15 mouse cellular contexts compared by ENCODE assay signal in the genomic region with DNA sequence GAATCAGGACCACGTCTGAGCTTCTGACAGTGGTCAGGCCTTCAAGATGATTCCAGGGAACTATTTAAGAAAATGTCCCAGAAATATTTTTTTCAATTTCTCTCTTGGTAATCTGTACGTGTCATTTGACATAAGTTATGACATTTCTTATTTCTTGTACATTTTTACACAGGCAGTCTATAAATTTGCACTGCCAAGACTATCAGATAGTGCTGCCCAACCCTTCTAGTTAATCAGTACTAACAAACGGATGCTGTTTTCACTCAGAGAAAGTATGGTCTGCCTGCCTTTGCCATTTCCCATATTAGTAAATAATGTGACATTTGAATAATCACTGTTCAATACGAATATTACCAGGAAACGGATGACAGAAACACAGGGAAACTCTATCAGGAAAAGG. TPM values are rescaled to one million over a fixed set of nuclear protein-coding genes. Genes with fewer than 3 reads are reported as not detected.
DNase-seq lines count a peak whose midpoint lies in the region; ATAC-seq and TF ChIP-seq lines count a peak whose summit lies in the region.
"Had no signal": no experiment of that assay in that cellular context is flagged by ENCODE, and none has a peak within 500 bp of the region (broad histone marks: within the 10 kb centered on the region; RNA-seq: fewer than 3 reads in every experiment).

No protein-coding gene starts in this region.

- H3K27me3 ChIP-seq in heart, embryonic 12.5 days (replicated peaks), result no peaks in the 10 kb centered on the region
- H3K27me3 ChIP-seq in neural tube, embryonic 12.5 days (replicated peaks), result no peaks in the 10 kb centered on the region
- no peaks in the 10 kb centered on the region for H3K27me3 ChIP-seq in liver, embryonic 16.5 days (ENCODE audit: control insufficient read depth, insufficient read depth, low read depth, low read length)
- no peaks in the 10 kb centered on the region for H3K27me3 ChIP-seq in small intestine, adult 2 months (ENCODE audit: control insufficient read depth, insufficient read depth, low read length)
- H3K27me3 ChIP-seq: embryonic facial prominence, embryonic 15.5 days had no signal

- WGBS in heart, embryonic 12.5 days, result 51% methylated on average over 5 of the region's 5 CpGs
- 70% methylated on average over 5 of the region's 5 CpGs for WGBS in neural tube, embryonic 12.5 days
- WGBS in liver, embryonic 16.5 days (ENCODE audit: insufficient replicate concordance), result 21% methylated on average over 5 of the region's 5 CpGs
- WGBS in small intestine, adult 2 months, result 26% methylated on average over 5 of the region's 5 CpGs

- H3K27ac ChIP-seq in heart, embryonic 12.5 days (ENCODE audit: poor library complexity, severe bottlenecking), result no peak overlapping the region; the same call in 1 of the 2 replicates
- H3K27ac ChIP-seq in neural tube, embryonic 12.5 days, result no peak overlapping the region
- H3K27ac ChIP-seq in liver, embryonic 16.5 days (ENCODE audit: low read length), result peak overlapping the region; percentile 84
- peak overlapping the region; percentile 59 for H3K27ac ChIP-seq in small intestine, adult 2 months (ENCODE audit: insufficient read depth, low read depth, low read length)
- H3K27ac ChIP-seq: embryonic facial prominence, embryonic 15.5 days; kidney, postnatal 0 days; stomach, postnatal 0 days had no signal

- H3K9ac ChIP-seq in heart, embryonic 12.5 days, result no peak overlapping the region
- no peak overlapping the region for H3K9ac ChIP-seq in neural tube, embryonic 12.5 days
- H3K9ac ChIP-seq in liver, embryonic 16.5 days (ENCODE audit: low read depth, low read length), result peak overlapping the region; percentile 60
- H3K9ac ChIP-seq: embryonic facial prominence, embryonic 15.5 days had no signal

- no peak for ATAC-seq in heart, embryonic 12.5 days (ENCODE audit: insufficient number of reproducible peaks, low FRiP score)
- ATAC-seq in neural tube, embryonic 12.5 days (ENCODE audit: low FRiP score, low read depth), result no peak
- ATAC-seq in liver, embryonic 16.5 days (ENCODE audit: low read depth), result no peak

- intact Hi-C loops in heart, postnatal 25 days (cut with DNase I), result loop anchor here (5.0 kb wide), 1 partner anchor 39 kb away; a partner anchor contains a TSS

- H3K36me3 ChIP-seq in heart, embryonic 12.5 days, result no peaks in the 10 kb centered on the region
- no peaks in the 10 kb centered on the region for H3K36me3 ChIP-seq in neural tube, embryonic 12.5 days
- H3K36me3 ChIP-seq in liver, embryonic 16.5 days (ENCODE audit: control insufficient read depth, insufficient read depth), result no peaks in the 10 kb centered on the region; the same call in 1 of the 2 replicates
- no peaks in the 10 kb centered on the region for H3K36me3 ChIP-seq in small intestine, adult 2 months (ENCODE audit: control insufficient read depth, insufficient read depth, low read length)
- H3K36me3 ChIP-seq: embryonic facial prominence, embryonic 15.5 days; heart, embryonic 10.5 days had no signal

- peaks cover 17% of the 10 kb centered on the region for H3K4me1 ChIP-seq in heart, embryonic 12.5 days (replicated peaks)
- H3K4me1 ChIP-seq in neural tube, embryonic 12.5 days, result 0 out of 2 replicates have a peak, but pooled peaks cover 6% of the 10 kb centered on the region
- peaks cover 47% of the 10 kb centered on the region for H3K4me1 ChIP-seq in liver, embryonic 16.5 days (ENCODE audit: control insufficient read depth, low read depth, low read length)
- H3K4me1 ChIP-seq in small intestine, adult 2 months (ENCODE audit: control insufficient read depth, insufficient read depth, insufficient read length, low read length), result peaks cover 20% of the 10 kb centered on the region

- peak overlapping the region; percentile 18; the same call in 1 of the 2 replicates for H3K4me3 ChIP-seq in heart, embryonic 12.5 days
- H3K4me3 ChIP-seq in neural tube, embryonic 12.5 days, result no peak overlapping the region
- peak overlapping the region; percentile 49 for H3K4me3 ChIP-seq in liver, embryonic 16.5 days (ENCODE audit: low read depth, low read length)
- no peak overlapping the region for H3K4me3 ChIP-seq in small intestine, adult 2 months (ENCODE audit: low read depth, low read length)
- H3K4me3 ChIP-seq: embryonic facial prominence, embryonic 15.5 days had no signal

- no peak for TF ChIP-seq POLR2A in small intestine, adult 2 months (IDR thresholded peaks at IDR 0.05; ENCODE audit: low read depth, low read length)

- no peak for DNase-seq in heart, postnatal 25 days (ENCODE audit: low spot score)
- no peak for DNase-seq in neural tube, embryonic 10.5 days (ENCODE audit: extremely low spot score, low spot score)
- no peak for DNase-seq in right cerebral cortex, adult 2 months (ENCODE audit: low spot score in 2 of 2)
- no peak for DNase-seq in thymus, postnatal 25 days
- DNase-seq: adrenal gland, postnatal 36 days; cerebellum, adult 9-11 months; lung, postnatal 14 days had no signal

- H3K9me3 ChIP-seq in heart, embryonic 12.5 days (replicated peaks), result no peaks in the 10 kb centered on the region
- H3K9me3 ChIP-seq in neural tube, embryonic 12.5 days, result no peaks in the 10 kb centered on the region
- no peaks in the 10 kb centered on the region for H3K9me3 ChIP-seq in liver, embryonic 16.5 days (replicated peaks; ENCODE audit: control insufficient read depth, low read length)
- H3K9me3 ChIP-seq: embryonic facial prominence, embryonic 15.5 days; heart, embryonic 10.5 days had no signal

- peak overlapping the region; percentile 38 for H3K4me2 ChIP-seq in heart, embryonic 12.5 days
- H3K4me2 ChIP-seq in neural tube, embryonic 12.5 days (replicated peaks), result peak overlapping the region; percentile 30
- peak overlapping the region; percentile 57 for H3K4me2 ChIP-seq in liver, embryonic 16.5 days (ENCODE audit: low read depth, low read length)
- H3K4me2 ChIP-seq: embryonic facial prominence, embryonic 15.5 days had no signal

- TF ChIP-seq CTCF in small intestine, adult 2 months (IDR thresholded peaks at IDR 0.05; ENCODE audit: extremely low read depth, insufficient read length, insufficient replicate concordance, low read depth, low read length), result no peak

RNA-seq across cellular contexts. Expression of a gene that starts 30.3 kb away (rescaled TPM):
- polyA plus RNA-seq in heart, embryonic 12.5 days (2016; fragmentation: Nextera tagmentation; extraction: Ambion mirVana), result 30.6 and 32.3 TPM in 2 replicates
- 10 to 100 TPM; 33.0 to 34.0 TPM for total RNA-seq in heart, postnatal 25 days (2021)
- polyA plus RNA-seq in neural tube, embryonic 12.5 days (2016; fragmentation: Nextera tagmentation; extraction: Ambion mirVana), result 45.4 and 47.4 TPM in 2 replicates
- polyA plus RNA-seq in liver, embryonic 16.5 days (2015; fragmentation: Nextera tagmentation; extraction: Ambion mirVana), result 39.4 and 41.2 TPM in 2 replicates
- polyA plus RNA-seq in small intestine, adult 2 months (2012; rRNA removed), result 6.8 and 9.3 TPM in 2 replicates

RNA-seq across cellular contexts. Expression of a gene that starts 40.2 kb away (rescaled TPM):
- 14.3 and 14.4 TPM in 2 replicates for polyA plus RNA-seq in heart, embryonic 12.5 days (2016; fragmentation: Nextera tagmentation; extraction: Ambion mirVana)
- total RNA-seq in heart, postnatal 25 days (2021), result 1 to 10 TPM; 7.8 to 9.0 TPM
- polyA plus RNA-seq in neural tube, embryonic 12.5 days (2016; fragmentation: Nextera tagmentation; extraction: Ambion mirVana), result 21.5 and 22.6 TPM in 2 replicates
- 7.1 and 7.9 TPM in 2 replicates for polyA plus RNA-seq in liver, embryonic 16.5 days (2015; fragmentation: Nextera tagmentation; extraction: Ambion mirVana)
- polyA plus RNA-seq in small intestine, adult 2 months (2012; rRNA removed), result 1.8 and 2.9 TPM in 2 replicates

Comparison
In these comparisons a context has a peak if more than half of its experiments do, and no peak if none do; other contexts are left out.
1. H3K27ac ChIP-seq: peak in liver, embryonic 16.5 days (single experiment) and small intestine, adult 2 months (single experiment); none in heart, embryonic 12.5 days (single experiment) and neural tube, embryonic 12.5 days (single experiment).
2. H3K4me3 ChIP-seq: peak in heart, embryonic 12.5 days (single experiment) and liver, embryonic 16.5 days (single experiment); none in neural tube, embryonic 12.5 days (single experiment) and small intestine, adult 2 months (single experiment).
3. Peak in every context shown above with its lines, with median percentiles within 50 percentile points of each other: H3K4me2 ChIP-seq.